Mouse (Mus musculus) intestine, postnatal 0 days (tissue): Measurements from ENCODE around the gene Gtf3c5. TPM values are rescaled to one million over a fixed set of nuclear protein-coding genes. Genes with fewer than 3 reads are reported as not detected.

Experiments used
- ATAC-seq: fragments of 200-750 bp; cut with Nextera tagmentation; 2 replicates; pipeline ENCODE4 v1.8.0; 2017; ENCODE audit warnings: mild to moderate bottlenecking, moderate TSS enrichment, moderate library complexity
- H3K27ac ChIP-seq: fragments of 300-500 bp; sonication (generic); 2 replicates; pipeline ENCODE4 v1.5.1; 2014; ENCODE audit warnings: mild to moderate bottlenecking, low read depth, low read length, moderate library complexity
- H3K27me3 ChIP-seq: fragments of 300-500 bp; sonication (generic); replicated peaks from 2 replicates; pipeline ENCODE4 v1.6.1; 2014; ENCODE audit warnings: low read length, mixed read lengths; ENCODE audit not compliant: control insufficient read depth, insufficient read depth
- H3K36me3 ChIP-seq: fragments of 300-500 bp; sonication (generic); 2 replicates; pipeline ENCODE4 v1.6.1; 2014; ENCODE audit warnings: mild to moderate bottlenecking, moderate library complexity; ENCODE audit not compliant: control insufficient read depth, insufficient read depth
- H3K4me1 ChIP-seq: fragments of 300-500 bp; sonication (generic); replicated peaks from 2 replicates; pipeline ENCODE4 v1.6.1; 2014; ENCODE audit warnings: antibody characterized with exemption, low read length, mixed read lengths; ENCODE audit not compliant: control insufficient read depth, insufficient read depth
- H3K4me2 ChIP-seq: fragments of 300-500 bp; sonication (generic); replicated peaks from 2 replicates; pipeline ENCODE4 v1.6.1; 2014; ENCODE audit warnings: low read depth, mild to moderate bottlenecking, moderate library complexity
- H3K4me3 ChIP-seq: fragments of 300-500 bp; sonication (generic); 2 replicates; pipeline ENCODE4 v1.5.1; 2014; ENCODE audit warnings: low read depth, low read length
- H3K9ac ChIP-seq: fragments of 300-500 bp; sonication (generic); 2 replicates; pipeline ENCODE4 v1.6.1; 2014; ENCODE audit warnings: mild to moderate bottlenecking, low read depth, low read length
- H3K9me3 ChIP-seq: fragments of 300-500 bp; sonication (generic); 2 replicates; pipeline ENCODE4 v1.6.1; 2016; ENCODE audit warnings: mixed run types; ENCODE audit not compliant: control insufficient read depth
- CTCF ChIP-seq: sonication (generic); IDR thresholded peaks from 2 replicates; pipeline ENCODE4 v1.5.1; 2016; ENCODE audit warnings: low read depth, mild to moderate bottlenecking, control low read depth, antibody characterized with exemption, moderate library complexity
- WGBS: fragments of 180-500 bp; shearing (Covaris S2); extraction: QIAGEN DNeasy Blood & Tissue Kit; methylation state at CpG from one replicate; pipeline ENCODE4 v1.1.7; 2014; 5-methylcytosine and 5-hydroxymethylcytosine counted together
- polyA plus RNA-seq: library from polyadenylated mRNA; unstranded; fragments of >200 nt; fragmentation: Nextera tagmentation; extraction: Ambion mirVana; gene quantifications from 2 replicates; pipeline ENCODE4 v1.2.1, GENCODE M21; 2015

The Gtf3c5 gene
- polyA plus RNA-seq, 1 experiment from 2014 or later: 8.4 TPM

GRCm38 (mm10) chr2:28525219-28525942 lies 58.2 kb downstream of the Gtf3c5 start:
- peak overlapping the region; percentile 82 for H3K27ac ChIP-seq
- no peak for TF ChIP-seq CTCF
- no peaks in the 10 kb centered on the region for H3K9me3 ChIP-seq
- H3K4me1 ChIP-seq: peaks cover 13% of the 10 kb centered on the region
- H3K27me3 ChIP-seq: no peaks in the 10 kb centered on the region
- 13% methylated on average over 11 of the region's 11 CpGs for WGBS
- 0 out of 2 replicates have a peak, but pooled peaks cover 9% of the 10 kb centered on the region for H3K36me3 ChIP-seq
- H3K9ac ChIP-seq: no peak overlapping the region
- peak; percentile 86 for ATAC-seq
- H3K4me3 ChIP-seq: no peak overlapping the region
- peak overlapping the region; percentile 46 for H3K4me2 ChIP-seq

- Histone ChIP-seq H3K9ac (no peak overlapping the region), H3K4me2 (no peak overlapping the region), H3K4me3 (no peak overlapping the region), H3K36me3 (0 out of 2 replicates have a peak, but pooled peaks cover 9% of the 10 kb centered on the region), H3K9me3 (no peaks in the 10 kb centered on the region), H3K27ac (0 out of 2 replicates have a peak overlapping the region, but pooled peaks have one; percentile 82), H3K4me1 (peaks cover 13% of the 10 kb centered on the region), H3K27me3 (no peaks in the 10 kb centered on the region)
- WGBS: 85% methylated on average over 10 of the region's 10 CpGs
- no peak for TF ChIP-seq CTCF
- ATAC-seq: no peak
These were observed 59.1 kb downstream of the Gtf3c5 start for GRCm38 (mm10) chr2:28524406-28524805.

GRCm38 (mm10) chr2:28523643-28524117 lies 59.9 kb downstream of the Gtf3c5 start:
- H3K4me3 ChIP-seq: no peak overlapping the region
- H3K9ac ChIP-seq: no peak overlapping the region
- ATAC-seq: peak; percentile 61
- no peak overlapping the region for H3K4me2 ChIP-seq
- H3K36me3 ChIP-seq: 0 out of 2 replicates have a peak, but pooled peaks cover 9% of the 10 kb centered on the region
- 21% methylated on average over 5 of the region's 5 CpGs for WGBS
- H3K4me1 ChIP-seq: peaks cover 13% of the 10 kb centered on the region
- no peaks in the 10 kb centered on the region for H3K27me3 ChIP-seq
- H3K27ac ChIP-seq: no peak overlapping the region
- TF ChIP-seq CTCF: no peak
- no peaks in the 10 kb centered on the region for H3K9me3 ChIP-seq

GRCm38 (mm10) chr2:28522166-28522565 lies 61.4 kb downstream of the Gtf3c5 start:
- TF ChIP-seq CTCF: no peak
- Histone ChIP-seq H3K27ac (no peak overlapping the region), H3K4me2 (no peak overlapping the region), H3K4me1 (peaks cover 20% of the 10 kb centered on the region), H3K4me3 (no peak overlapping the region), H3K36me3 (0 out of 2 replicates have a peak, but pooled peaks cover 9% of the 10 kb centered on the region), H3K9ac (no peak overlapping the region), H3K27me3 (no peaks in the 10 kb centered on the region), H3K9me3 (no peaks in the 10 kb centered on the region)
- 76% methylated on average over 4 of the region's 4 CpGs for WGBS
- ATAC-seq: no peak

GRCm38 (mm10) chr2:28521571-28522151 lies 61.9 kb downstream of the Gtf3c5 start:
- H3K9ac ChIP-seq: no peak overlapping the region

GRCm38 (mm10) chr2:28520581-28520980 lies 63.0 kb downstream of the Gtf3c5 start:
- TF ChIP-seq CTCF: no peak
- Histone ChIP-seq H3K4me2 (no peak overlapping the region), H3K4me3 (no peak overlapping the region), H3K9ac (no peak overlapping the region), H3K27ac (no peak overlapping the region), H3K4me1 (peaks cover 9% of the 10 kb centered on the region; the same call in 1 of the 2 replicates), H3K36me3 (peaks cover 9% of the 10 kb centered on the region; the same call in 1 of the 2 replicates), H3K27me3 (no peaks in the 10 kb centered on the region), H3K9me3 (no peaks in the 10 kb centered on the region)
- ATAC-seq: no peak
- WGBS: 82% methylated on average over 5 of the region's 5 CpGs

More at GRCm38 (mm10) chr2:28521571-28522151, 61.9 kb downstream of the Gtf3c5 start:
- 0 out of 2 replicates have a peak, but pooled peaks cover 9% of the 10 kb centered on the region for H3K36me3 ChIP-seq
- H3K4me2 ChIP-seq: no peak overlapping the region
- H3K27ac ChIP-seq: no peak overlapping the region
- peaks cover 19% of the 10 kb centered on the region for H3K4me1 ChIP-seq
- 86% methylated on average over 6 of the region's 6 CpGs for WGBS
- H3K4me3 ChIP-seq: no peak overlapping the region
- ATAC-seq: no peak
- TF ChIP-seq CTCF: no peak
- no peaks in the 10 kb centered on the region for H3K27me3 ChIP-seq
- H3K9me3 ChIP-seq: no peaks in the 10 kb centered on the region
